Mouse (Mus musculus) ES-Bruce4 (cell line): ENCODE data around the gene Cyren.

ENCODE experiments used
- CTCF ChIP-seq: IDR thresholded peaks from one replicate; pipeline ENCODE4 v1.8.1; 2011; ENCODE audit warnings: low read depth, low read length
- EP300 ChIP-seq: IDR thresholded peaks from 2 replicates; pipeline ENCODE4 v1.6.1; 2011; ENCODE audit warnings: low read depth, low read length; ENCODE audit not compliant: insufficient read depth
- POLR2A ChIP-seq: IDR thresholded peaks from one replicate; pipeline ENCODE4 v1.8.1; 2011; ENCODE audit warnings: low read length; ENCODE audit not compliant: insufficient read depth

DNA sequence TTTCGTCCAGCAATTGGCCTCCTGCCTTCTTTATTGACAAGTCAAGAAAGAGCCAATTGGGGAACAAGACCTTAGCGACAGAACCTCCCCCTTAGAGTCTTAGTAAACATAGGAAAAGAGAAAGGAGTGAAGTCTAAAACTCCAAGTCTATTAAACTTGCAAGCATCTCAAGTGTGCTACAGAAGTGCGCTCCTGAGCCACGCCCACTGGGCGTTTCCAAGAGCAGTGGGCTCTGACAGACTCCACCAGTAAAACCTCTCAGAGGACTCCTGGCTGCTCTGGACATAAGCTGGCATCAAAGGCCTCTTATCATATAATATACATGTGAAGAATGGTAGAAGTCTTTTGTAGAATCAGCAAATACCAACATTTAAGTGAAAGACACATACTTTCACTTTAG is 25.6 kb upstream of the Cyren start:
- TF ChIP-seq CTCF (no peak), POLR2A (no peak), EP300 (no peak)
